Mouse (Mus musculus) heart, postnatal 14 days (tissue): ENCODE measurements around the gene Stim1. TPM values are rescaled to one million over a fixed set of nuclear protein-coding genes. Genes with fewer than 3 reads are reported as not detected.

ENCODE experiments used
- DNase-seq, 2 experiments: peaks; one replicate each; pipeline ENCODE4 v3.0.0; 2021 to 2022
- intact Hi-C: fragments of 180-260 bp; cut with DNase I; formaldehyde crosslinking; loops from one replicate; pipeline ENCODE4 v1.15.1; 2025
- total RNA-seq, 2 experiments: library from RNA; stranded (reverse); gene quantifications; 2 replicates each; pipeline ENCODE4 v1.2.3; 2021

Stim1 gene
- total RNA-seq, 2 experiments from 2014 or later: 25.8 to 30.2 TPM

- intact Hi-C loops: no loop called here
Measured at GRCm38 (mm10) chr7:102289466-102289865, 21.9 kb downstream of the Stim1 start.

GRCm38 (mm10) chr7:102292228-102292627 lies 24.6 kb downstream of the Stim1 start:
- no peak for DNase-seq
- intact Hi-C loops: no loop called here

More at GRCm38 (mm10) chr7:102289466-102289865, 21.9 kb downstream of the Stim1 start:
- no peak for DNase-seq

GRCm38 (mm10) chr7:102293234-102293633 lies 25.6 kb downstream of the Stim1 start:
- intact Hi-C loops: no loop called here
- DNase-seq: no peak

- intact Hi-C loops: no loop called here
- no peak for DNase-seq
Measured at GRCm38 (mm10) chr7:102300761-102301160, 33.2 kb downstream of the Stim1 start.

GRCm38 (mm10) chr7:102302471-102302870 lies 34.9 kb downstream of the Stim1 start:
- intact Hi-C loops: no loop called here
- no peak for DNase-seq

- intact Hi-C loops: no loop called here
- peak in 1 of 2 experiments; percentile 17 for DNase-seq
Measured at GRCm38 (mm10) chr7:102305596-102305995, 38.0 kb downstream of the Stim1 start.

- intact Hi-C loops: no loop called here
- DNase-seq: no peak
Measured at GRCm38 (mm10) chr7:102310266-102310665, 42.7 kb downstream of the Stim1 start.

- intact Hi-C loops: no loop called here
- no peak for DNase-seq
Measured at GRCm38 (mm10) chr7:102310821-102311220, 43.2 kb downstream of the Stim1 start.

GRCm38 (mm10) chr7:102312840-102313534 lies 45.4 kb downstream of the Stim1 start:
- intact Hi-C loops: no loop called here
- DNase-seq: no peak

- intact Hi-C loops: no loop called here
- no peak for DNase-seq
Measured at GRCm38 (mm10) chr7:102313535-102313863, 45.9 kb downstream of the Stim1 start.

GRCm38 (mm10) chr7:102314107-102314506 lies 46.5 kb downstream of the Stim1 start:
- intact Hi-C loops: no loop called here

GRCm38 (mm10) chr7:102314908-102315307 lies 47.3 kb downstream of the Stim1 start:
- no peak for DNase-seq
- intact Hi-C loops: no loop called here

More at GRCm38 (mm10) chr7:102314107-102314506, 46.5 kb downstream of the Stim1 start:
- no peak for DNase-seq

- no peak for DNase-seq
- intact Hi-C loops: no loop called here
Measured at GRCm38 (mm10) chr7:102315435-102315834, 47.8 kb downstream of the Stim1 start.

- DNase-seq: no peak
- intact Hi-C loops: no loop called here
Measured at GRCm38 (mm10) chr7:102317583-102318168, 50.1 kb downstream of the Stim1 start.

- intact Hi-C loops: no loop called here
- no peak for DNase-seq
Measured at GRCm38 (mm10) chr7:102322137-102322536, 54.5 kb downstream of the Stim1 start.

- intact Hi-C loops: no loop called here
- no peak for DNase-seq
Measured at GRCm38 (mm10) chr7:102326323-102326722, 58.7 kb downstream of the Stim1 start.

- intact Hi-C loops: loop anchor here (5.0 kb wide), 1 partner anchor 87 kb away; no protein-coding TSS in a partner anchor
- no peak for DNase-seq
Measured at GRCm38 (mm10) chr7:102330270-102330669, 62.7 kb downstream of the Stim1 start.

- no peak for DNase-seq
- intact Hi-C loops: loop anchor here (5.0 kb wide), 1 partner anchor 86 kb away; no protein-coding TSS in a partner anchor
Measured at GRCm38 (mm10) chr7:102331476-102331875, 63.9 kb downstream of the Stim1 start.

GRCm38 (mm10) chr7:102333741-102334140 lies 66.1 kb downstream of the Stim1 start:
- no peak for DNase-seq
- intact Hi-C loops: loop anchor here (5.0 kb wide), 1 partner anchor 84 kb away; no protein-coding TSS in a partner anchor

- DNase-seq: no peak
- intact Hi-C loops: no loop called here
Measured at GRCm38 (mm10) chr7:102337326-102337725, 69.7 kb downstream of the Stim1 start.

GRCm38 (mm10) chr7:102337898-102338297 lies 70.3 kb downstream of the Stim1 start:
- peak; percentile 54 to 57 for DNase-seq
- intact Hi-C loops: no loop called here

GRCm38 (mm10) chr7:102338956-102339355 lies 71.3 kb downstream of the Stim1 start:
- intact Hi-C loops: no loop called here
- no peak for DNase-seq
